Mouse (Mus musculus) embryonic fibroblast, embryonic 13.5 days (primary cell): ENCODE data around the gene Magea2. TPM values are rescaled to one million over a fixed set of nuclear protein-coding genes. Genes with fewer than 3 reads are reported as not detected.
"Not testable (repeated sequence)": the region's sequence is repeated elsewhere in the genome, so short reads cannot be mapped to it uniquely, and the experiment has no call there.

Experiments used
- H3K27ac ChIP-seq: 2 replicates; pipeline ENCODE4 v1.5.1; 2012; ENCODE audit warnings: low read length, control low read depth, inconsistent platforms; ENCODE audit not compliant: insufficient read depth
- H3K4me1 ChIP-seq: 2 replicates; pipeline ENCODE4 v1.6.1; 2011; ENCODE audit warnings: low read length; ENCODE audit not compliant: control insufficient read depth, insufficient read depth
- H3K4me3 ChIP-seq: 2 replicates; pipeline ENCODE4 v1.5.1; 2011; ENCODE audit warnings: mild to moderate bottlenecking, control low read depth, low read length; ENCODE audit not compliant: insufficient read depth
- CTCF ChIP-seq: IDR thresholded peaks from 2 replicates; pipeline ENCODE4 v1.5.1; 2011; ENCODE audit warnings: mild to moderate bottlenecking, control low read depth, low read length, moderate library complexity, borderline replicate concordance; ENCODE audit not compliant: insufficient read depth
- POLR2A ChIP-seq: IDR thresholded peaks from 2 replicates; pipeline ENCODE4 v1.6.1; 2011; ENCODE audit warnings: low read depth, mild to moderate bottlenecking, control low read depth, low read length, moderate library complexity
- polyA plus RNA-seq: library from polyadenylated mRNA; stranded (reverse); fragments of >200 nt; gene quantifications from 2 replicates; pipeline ENCODE4 v1.2.4, GENCODE M21; 2011; ENCODE audit warnings: low read depth; ENCODE audit not compliant: missing spikeins, insufficient read length

The Magea2 gene
- not detected in 2 replicates for polyA plus RNA-seq

- not testable (repeated sequence) for H3K4me3 ChIP-seq, H3K27ac ChIP-seq, H3K4me1 ChIP-seq
Observed at GRCm38 (mm10) chrX:155093566-155093965, at the start of gene Magea2. TSS of gene Magea2 (minus strand) at chrX:155093666.

- H3K4me3 ChIP-seq, H3K27ac ChIP-seq, H3K4me1 ChIP-seq: not testable (repeated sequence)
Observed at GRCm38 (mm10) chrX:155128312-155128711, 34.8 kb upstream of the Magea2 start, which contains the start of gene Cldn34b2. TSS of gene Cldn34b2 (minus strand) at chrX:155128412.

DNA sequence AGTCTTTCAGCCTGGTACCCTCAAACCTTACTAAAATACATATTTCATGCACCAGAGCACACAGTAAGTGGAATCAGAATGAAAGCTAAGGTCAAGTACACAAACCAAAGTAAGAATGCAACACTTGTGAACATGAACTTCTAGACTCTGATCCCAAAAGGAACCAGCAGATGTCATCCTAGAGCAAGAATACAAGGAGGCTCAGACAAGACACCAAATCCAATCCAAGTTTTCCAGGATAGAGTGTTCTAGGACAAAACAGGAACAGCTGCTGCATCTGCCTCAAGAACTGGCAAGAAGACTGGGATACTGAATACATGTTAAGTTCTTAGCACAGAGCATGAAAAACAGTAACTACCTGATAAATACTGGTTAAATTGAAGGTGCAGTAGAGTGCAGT, 4.6 kb upstream of the Magea2 start:
- no peak overlapping the region for H3K27ac ChIP-seq
- H3K4me3 ChIP-seq, result no peak overlapping the region
- H3K4me1 ChIP-seq, result no peaks in the 10 kb centered on the region
- TF ChIP-seq CTCF (no peak), POLR2A (no peak)

DNA sequence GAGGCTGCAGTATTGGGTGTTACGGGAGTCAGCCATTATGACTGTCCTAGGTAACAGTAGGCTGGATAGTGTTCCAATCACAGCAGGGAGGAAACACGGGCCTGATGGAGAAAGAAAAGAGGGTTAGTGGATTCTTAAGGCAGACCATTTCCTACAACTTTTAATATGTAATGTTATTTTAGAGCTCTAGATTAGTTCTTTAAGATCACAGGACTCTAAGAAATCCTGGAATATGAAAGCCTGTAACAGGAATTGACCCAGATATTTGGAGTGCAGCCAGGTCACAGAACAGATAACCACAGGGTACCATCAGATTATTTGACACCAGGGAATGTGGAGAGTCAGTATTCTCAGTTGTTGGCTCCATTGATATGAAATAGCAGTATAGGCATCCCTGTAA, 3.8 kb downstream of the Magea2 start, which contains the start of gene Magea1:
TSS of gene Magea1 (minus strand) at position 101 of the 400 bp plus-strand sequence.
- H3K4me1 ChIP-seq, H3K4me3 ChIP-seq, H3K27ac ChIP-seq: not testable (repeated sequence)

- not testable (repeated sequence) for H3K27ac ChIP-seq, H3K4me3 ChIP-seq, H3K4me1 ChIP-seq
Observed at GRCm38 (mm10) chrX:155063045-155063444, 30.4 kb downstream of the Magea2 start, which contains the start of gene Magea5. TSS of gene Magea5 (minus strand) at chrX:155063145.

DNA sequence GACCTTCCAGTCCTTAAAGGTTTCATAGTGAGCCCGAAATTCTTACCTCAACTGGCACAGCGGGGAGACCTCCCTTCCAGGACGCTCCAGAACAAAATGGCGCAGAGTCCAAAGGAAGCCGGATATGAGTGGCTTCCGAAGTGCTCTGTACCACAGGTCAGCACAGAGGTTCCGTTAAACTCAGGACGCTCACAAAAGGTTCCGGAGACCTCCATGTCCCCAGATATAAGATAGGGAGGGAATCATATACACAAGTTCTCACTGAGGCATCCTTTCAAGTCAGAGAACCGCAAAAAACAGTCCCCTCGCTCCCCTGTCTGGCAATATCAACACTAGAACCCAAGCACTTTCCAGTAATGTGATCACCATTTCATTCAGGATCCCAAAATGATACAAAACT, 97.7 kb downstream of the Magea2 start, which contains the start of gene Magea8:
TSS of gene Magea8 (minus strand) at position 101 of the 400 bp plus-strand sequence.
- H3K27ac ChIP-seq, H3K4me1 ChIP-seq, H3K4me3 ChIP-seq: not testable (repeated sequence)

Other genes with a start within 250 kb of the Magea2 start
- gene Cldn34b1, start 203.4 kb downstream of the Magea2 start, polyA plus RNA-seq, result not detected in 2 replicates
- gene Magea6, start 157.7 kb downstream of the Magea2 start, polyA plus RNA-seq, result not detected in 2 replicates
- gene Magea3, start 144.2 kb downstream of the Magea2 start, polyA plus RNA-seq, result not detected in 2 replicates
- gene Magea8, start 97.8 kb downstream of the Magea2 start, polyA plus RNA-seq, result not detected in 2 replicates
- not detected in 2 replicates for gene Magea5, start 30.5 kb downstream of the Magea2 start, polyA plus RNA-seq
- gene Magea1, start 3.9 kb downstream of the Magea2 start, polyA plus RNA-seq, result not detected in 2 replicates
- gene Cldn34b2, start 34.7 kb upstream of the Magea2 start, polyA plus RNA-seq, result not detected in 2 replicates
- 113 and 160 TPM in 2 replicates for gene Sat1, start 122.8 kb upstream of the Magea2 start, polyA plus RNA-seq
- gene Acot9, start 168.8 kb upstream of the Magea2 start, polyA plus RNA-seq, result 75.8 and 90.0 TPM in 2 replicates
- 111 and 142 TPM in 2 replicates for gene Prdx4, start 247.1 kb upstream of the Magea2 start, polyA plus RNA-seq